Mouse (Mus musculus): ENCODE data around the gene Stt3b. TPM values are rescaled to one million over a fixed set of nuclear protein-coding genes. Genes with fewer than 3 reads are reported as not detected.
A peak's percentile ranks its signal among the peaks of the same experiment; 100 is the strongest.

Gene Stt3b
- 117 and 124 TPM in 2 replicates for total RNA-seq (2021)
- long read RNA-seq, experiment 1, full-length matches to known transcripts, result 89 of 107 reads
- long read RNA-seq, experiment 1, partial matches to known transcripts, result 7 of 107 reads
- long read RNA-seq, experiment 1, other reads (novel, unspliced or antisense), result 11 of 107 reads
- long read RNA-seq, experiment 2, full-length matches to known transcripts, result 83 of 99 reads
- long read RNA-seq, experiment 2, partial matches to known transcripts, result 5 of 99 reads
- long read RNA-seq, experiment 2, other reads (novel, unspliced or antisense), result 11 of 99 reads

GRCm38 (mm10) chr9:115310346-115311222, at the start of gene Stt3b:
Gene Stt3b (minus strand): TSS chr9:115310421.
- DNase-seq, result peak; percentile 100

- DNase-seq, result no peak
Measured at GRCm38 (mm10) chr9:115358421-115358820, 48.2 kb upstream of the Stt3b start.

DNA sequence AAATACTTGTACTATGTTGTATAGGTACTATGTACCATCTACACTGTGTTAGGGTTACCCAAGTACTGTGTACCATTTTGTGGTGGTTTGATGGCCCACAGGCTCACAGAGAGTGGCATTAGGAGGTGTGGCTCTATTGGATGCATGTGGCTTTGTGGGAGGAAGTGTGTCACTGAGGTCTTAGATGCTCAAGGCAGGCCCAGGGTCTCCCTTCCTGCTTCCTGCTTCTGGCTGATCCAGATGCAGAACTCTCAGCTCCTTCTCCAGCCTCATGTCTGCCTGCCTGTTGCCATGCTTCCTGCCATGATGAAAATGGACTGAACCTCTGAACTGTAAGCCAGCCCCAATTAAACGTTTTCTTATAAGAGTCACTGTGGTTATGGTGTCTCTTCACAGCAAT, 47.8 kb upstream of the Stt3b start:
- DNase-seq, result no peak

GRCm38 (mm10) chr9:115356731-115357458, 46.7 kb upstream of the Stt3b start:
- DNase-seq, result no peak

DNA sequence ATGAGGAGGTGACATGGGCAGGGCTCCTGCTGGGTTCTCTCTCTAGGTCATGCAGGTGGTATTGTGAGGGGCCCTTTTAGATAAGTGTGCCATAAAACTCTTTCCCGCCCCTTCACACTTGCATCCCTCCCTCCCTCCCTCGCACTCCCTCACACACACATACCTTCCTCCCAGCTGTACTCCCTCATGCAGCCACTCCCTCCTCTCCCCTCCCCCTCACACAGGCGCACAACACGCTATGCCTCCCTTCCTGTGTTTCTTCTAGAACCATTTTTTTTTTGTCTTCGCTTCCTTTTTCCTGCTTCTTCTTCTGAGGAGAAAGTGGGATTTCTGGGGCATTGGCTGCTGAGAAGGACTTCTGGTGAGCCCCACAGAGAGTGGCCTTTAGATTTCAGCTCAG, 45.8 kb upstream of the Stt3b start:
- no peak for DNase-seq

DNA sequence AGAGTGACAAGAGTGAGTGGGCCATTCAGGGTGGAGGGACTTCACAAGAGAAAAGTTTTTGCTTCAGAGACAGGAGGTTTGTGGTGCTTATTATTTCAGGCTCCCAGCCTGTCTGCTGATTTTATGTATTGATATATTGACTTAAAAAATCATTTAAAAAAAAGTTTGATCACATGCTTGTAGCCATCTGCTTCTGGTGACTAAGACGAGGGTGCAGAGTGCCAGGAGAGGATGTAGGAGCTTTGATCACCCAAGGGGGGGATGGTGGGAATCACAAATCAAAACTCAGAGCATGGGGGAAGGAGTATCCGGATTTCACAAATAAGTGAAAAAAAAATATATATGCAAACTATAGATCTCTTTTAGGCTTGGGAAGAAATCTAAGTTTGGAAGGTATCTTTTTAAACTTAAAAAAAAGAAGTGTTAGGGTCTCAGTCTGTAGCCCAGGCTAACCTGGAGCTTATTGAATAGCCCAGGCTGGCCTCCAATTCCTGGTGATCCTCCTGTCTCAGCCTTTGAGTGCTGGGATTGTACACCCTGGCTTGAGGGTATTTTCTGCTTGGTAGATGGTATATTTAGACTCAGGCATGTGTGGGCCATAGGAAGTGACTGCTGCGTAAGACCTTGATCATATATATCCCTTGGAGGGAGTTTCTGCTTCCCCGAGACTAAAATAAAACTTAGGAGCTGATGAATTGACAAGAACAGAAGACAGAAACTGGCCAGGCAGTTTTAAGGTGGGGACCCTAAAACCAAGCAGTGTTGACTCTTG, 39.7 kb upstream of the Stt3b start:
- DNase-seq, result no peak

DNA sequence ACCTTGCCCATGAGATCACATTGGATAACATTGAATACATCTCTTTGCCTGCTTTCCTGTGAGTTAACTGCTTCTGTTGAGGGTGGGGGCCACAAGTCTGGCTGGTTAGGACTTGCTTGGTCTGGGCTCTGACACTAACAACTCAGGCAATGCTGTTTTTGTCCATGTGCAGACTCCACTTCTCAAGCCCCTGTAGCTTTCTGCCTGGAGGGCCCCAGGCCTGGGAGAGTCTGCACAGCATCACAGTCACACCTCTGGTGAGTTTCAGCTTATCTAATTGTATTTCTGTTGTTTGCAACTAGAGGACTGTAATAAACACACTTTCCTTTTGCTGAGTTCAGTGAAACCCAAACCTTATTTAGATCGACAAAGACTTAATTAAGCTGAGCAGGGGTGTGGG, 38.9 kb upstream of the Stt3b start:
- DNase-seq, result no peak

DNA sequence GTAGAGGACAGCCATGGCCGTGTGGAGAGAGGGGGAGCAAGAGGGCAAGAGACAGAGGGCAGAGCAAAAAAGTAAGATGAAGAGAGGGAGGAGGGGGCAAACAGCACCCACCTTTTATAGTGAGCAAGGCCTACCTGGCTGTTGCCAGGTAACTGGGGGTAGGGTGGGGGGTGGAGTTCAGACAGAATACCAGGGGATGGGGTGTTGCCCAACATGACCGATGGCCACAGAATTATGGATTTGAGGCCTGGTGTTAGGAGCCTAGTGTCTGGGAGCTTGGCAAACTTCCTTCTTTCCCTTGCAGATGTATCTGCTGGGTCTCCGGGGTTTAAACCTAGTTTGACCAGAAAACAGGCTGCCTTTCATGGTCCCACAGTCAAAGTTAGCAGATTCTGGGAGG, 34.7 kb upstream of the Stt3b start:
- no peak for DNase-seq

GRCm38 (mm10) chr9:115341576-115341975, 31.4 kb upstream of the Stt3b start:
- no peak for DNase-seq

- DNase-seq, result no peak
Measured at GRCm38 (mm10) chr9:115340212-115340815, 30.1 kb upstream of the Stt3b start.

- no peak for DNase-seq
Measured at GRCm38 (mm10) chr9:115338816-115339215, 28.6 kb upstream of the Stt3b start.

DNA sequence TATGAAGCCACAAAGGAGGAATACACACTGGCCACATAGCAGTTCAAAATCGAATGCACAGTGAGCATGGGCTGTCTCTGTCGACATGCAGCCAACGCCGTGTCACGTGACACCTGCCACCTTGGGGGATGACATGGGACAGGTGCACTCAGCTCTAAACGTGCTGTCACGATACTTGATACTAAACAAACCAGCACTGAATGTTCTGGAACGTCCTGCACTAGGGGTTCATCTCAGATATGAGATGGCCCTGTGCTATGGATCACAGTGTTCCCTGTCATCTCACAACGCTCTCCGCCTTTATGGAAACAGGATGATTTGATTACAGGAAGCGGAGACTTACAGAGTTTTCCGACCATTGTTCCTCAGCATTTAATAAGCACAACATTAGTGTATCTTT, 22.8 kb upstream of the Stt3b start:
- DNase-seq, result peak; percentile 31

DNA sequence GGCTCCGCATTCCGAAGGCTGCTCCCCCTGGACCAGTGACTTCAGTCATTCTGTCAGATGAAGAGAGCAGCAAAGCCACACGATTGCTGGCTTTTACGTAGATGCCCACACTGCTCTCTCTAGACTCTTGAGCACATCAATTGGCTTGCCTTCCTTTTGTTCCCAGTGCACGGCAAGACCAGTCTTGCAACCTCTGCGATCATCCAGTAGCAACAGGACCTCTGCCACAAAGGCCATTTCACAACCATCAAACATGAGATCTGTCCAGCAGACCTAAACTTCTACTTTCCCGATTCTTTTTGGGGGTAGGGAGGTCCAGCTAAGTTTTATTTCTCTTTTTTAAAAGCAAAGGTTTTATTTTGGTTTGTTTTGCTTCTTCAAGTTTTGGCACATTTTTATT, 22.1 kb upstream of the Stt3b start:
- DNase-seq, result no peak

- peak; percentile 37 for DNase-seq
Measured at GRCm38 (mm10) chr9:115330861-115331476, 20.7 kb upstream of the Stt3b start.

DNA sequence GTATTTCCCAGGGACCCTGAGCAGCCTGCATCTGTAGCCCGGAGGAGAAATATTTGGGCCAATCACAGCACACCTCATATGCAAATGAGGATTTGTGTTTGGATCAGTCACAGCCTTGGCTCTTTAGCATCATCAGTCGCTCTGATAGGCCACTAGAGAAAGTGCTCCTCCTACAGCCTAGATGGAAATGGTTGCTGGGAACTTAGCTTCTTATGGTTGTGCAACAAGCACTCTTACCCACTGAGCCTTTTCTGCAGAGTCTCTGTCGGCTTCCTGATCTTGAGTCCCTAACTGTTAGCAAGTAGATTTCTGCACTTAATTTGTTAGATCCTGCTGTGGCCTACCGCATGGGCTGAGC, 16.3 kb upstream of the Stt3b start:
- DNase-seq, result no peak

DNA sequence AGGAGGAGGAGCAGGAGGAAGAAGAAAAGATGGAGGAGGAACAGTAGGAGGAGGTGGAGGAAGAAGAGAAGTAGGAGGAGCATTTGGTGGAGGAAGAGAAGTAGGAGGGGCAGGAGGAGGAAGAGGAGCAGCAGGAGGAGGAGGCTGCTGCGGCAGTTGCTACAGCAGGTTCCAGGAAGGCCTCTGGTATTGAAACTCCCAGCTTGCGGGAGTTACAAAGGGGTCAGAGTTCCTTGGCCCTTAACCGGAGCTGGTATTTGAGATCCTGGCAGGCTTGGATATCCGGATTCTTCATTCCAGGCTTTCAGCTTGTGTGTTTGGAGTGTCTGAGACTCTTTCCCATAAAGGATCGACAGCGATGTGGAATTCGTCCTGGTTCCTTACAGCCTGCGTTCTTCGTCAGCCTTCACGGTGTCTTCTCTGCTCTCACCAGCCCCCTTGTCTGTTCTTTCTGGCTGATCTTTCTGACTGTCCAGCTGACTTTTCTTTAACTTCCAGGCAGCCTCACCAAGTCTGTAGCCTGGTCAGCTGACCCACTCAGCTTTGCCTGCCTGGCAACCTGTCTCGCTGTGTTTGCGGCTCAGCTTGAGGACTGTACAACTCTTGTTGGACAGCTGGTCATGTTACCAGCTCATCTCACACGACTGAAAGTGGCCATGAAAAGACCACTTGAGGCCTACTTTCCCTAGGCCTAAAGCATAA, 15.8 kb upstream of the Stt3b start:
- DNase-seq, result no peak

DNA sequence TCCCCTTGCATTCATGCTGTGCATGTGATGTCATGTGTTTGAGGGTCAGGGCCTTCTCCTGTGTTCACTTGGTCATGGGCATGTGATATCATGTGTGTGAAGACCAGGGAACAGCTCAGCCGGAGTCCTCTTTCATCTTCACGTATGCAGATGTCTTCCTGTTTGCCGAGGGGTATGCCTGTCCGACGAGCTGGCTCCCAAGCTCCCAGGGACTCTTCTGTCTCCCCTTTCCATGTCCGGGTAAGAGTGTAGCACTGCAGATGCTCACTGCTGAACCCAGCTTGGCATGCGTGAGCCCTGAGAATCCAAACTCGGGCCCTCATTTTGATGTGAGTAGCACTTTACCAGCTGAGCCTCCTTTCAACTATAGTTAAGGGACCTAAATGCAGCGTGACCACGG, 13.4 kb upstream of the Stt3b start:
- no peak for DNase-seq

DNA sequence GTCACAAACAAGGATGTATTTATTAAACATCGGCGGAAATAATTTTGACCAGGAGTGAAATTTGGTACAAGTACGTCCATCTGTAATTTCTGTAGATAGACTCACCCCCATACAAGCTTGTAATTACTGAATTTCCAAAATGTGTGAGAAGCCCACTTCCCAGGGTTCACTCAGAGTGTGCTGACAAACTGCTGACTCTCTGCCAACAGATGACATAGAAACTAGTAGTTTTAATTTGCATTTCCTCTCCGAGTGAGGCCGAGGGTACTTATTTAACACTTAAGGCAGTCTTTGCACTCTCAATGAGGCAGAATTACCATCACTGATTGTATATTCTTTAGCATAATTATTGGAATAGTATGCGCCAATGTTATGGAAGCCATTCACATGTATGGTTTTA, 12.2 kb upstream of the Stt3b start:
- DNase-seq, result no peak

DNA sequence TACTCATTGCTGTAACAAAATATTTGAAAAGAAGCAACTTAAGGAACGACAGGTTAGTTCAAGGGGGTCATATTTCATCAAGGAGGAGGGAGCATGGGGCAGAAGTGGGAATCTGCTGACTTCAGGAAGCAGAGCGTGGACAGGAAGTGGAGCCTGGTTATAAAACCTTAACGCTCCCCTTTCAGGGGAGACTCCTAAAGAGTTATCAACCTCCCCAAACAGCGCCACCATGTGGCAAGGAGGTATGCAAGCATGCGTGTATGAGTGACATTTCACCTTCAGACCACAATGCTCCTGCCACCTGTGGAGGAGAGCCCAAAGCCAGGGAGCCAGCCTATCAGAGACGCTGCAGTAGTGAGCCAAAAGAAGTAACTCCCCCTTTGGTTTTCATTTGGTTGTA, 10.8 kb upstream of the Stt3b start:
- peak; percentile 14 for DNase-seq

DNA sequence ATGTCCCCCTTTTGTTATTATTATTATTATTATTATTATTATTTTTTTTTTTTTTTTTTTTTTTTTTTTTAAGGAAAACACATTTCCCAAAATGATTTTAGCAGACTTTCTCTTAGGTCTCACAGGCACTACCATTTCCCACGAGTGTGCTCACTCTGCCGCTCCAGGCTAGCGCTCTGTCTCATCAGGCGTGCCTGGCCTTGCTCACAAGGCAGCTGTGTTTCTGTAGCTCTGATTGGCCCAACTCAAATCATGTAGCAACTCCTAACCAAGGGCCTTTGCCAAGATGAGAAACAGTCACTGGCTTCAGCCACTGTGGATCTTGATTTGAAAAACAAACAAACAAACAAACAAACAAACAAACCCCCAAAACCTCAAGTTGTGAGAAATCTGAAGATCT, 9.9 kb upstream of the Stt3b start:
- peak; percentile 18 for DNase-seq
